Mouse (Mus musculus) heart, postnatal 10 days (tissue): ENCODE results near the gene Gm10665. TPM values are rescaled to one million over a fixed set of nuclear protein-coding genes. Genes with fewer than 3 reads are reported as not detected.
"Not testable (repeated sequence)": the region's sequence is repeated elsewhere in the genome, so short reads cannot be mapped to it uniquely, and the experiment has no call there.

Experiments
- DNase-seq, 2 experiments: peaks; one replicate each; pipeline ENCODE4 v3.0.0; 2021
- intact Hi-C: fragments of 180-260 bp; cut with DNase I; formaldehyde crosslinking; loops from one replicate; pipeline ENCODE4 v1.15.1; 2025
- total RNA-seq, 2 experiments: library from RNA; stranded (reverse); gene quantifications; 2 replicates each; pipeline ENCODE4 v1.2.3; 2021

The Gm10665 gene
- total RNA-seq = not detected

GRCm38 (mm10) chr7:22463975-22464374, at the start of gene Gm10665:
TSS of gene Gm10665 (minus strand) at chr7:22464075.
- intact Hi-C loops, DNase-seq: not testable (repeated sequence)

- DNase-seq, intact Hi-C loops: not testable (repeated sequence)
These were observed 35.7 kb upstream of the Gm10665 start, which contains the start of gene Vmn1r151 for GRCm38 (mm10) chr7:22499578-22499977. TSS of gene Vmn1r151 (minus strand) at chr7:22499678.

- DNase-seq, intact Hi-C loops: not testable (repeated sequence)
These were observed 25.7 kb downstream of the Gm10665 start, which contains the start of gene Vmn1r149 for GRCm38 (mm10) chr7:22438129-22438528. TSS of gene Vmn1r149 (minus strand) at chr7:22438229.

GRCm38 (mm10) chr7:22413283-22413682, 50.6 kb downstream of the Gm10665 start, which contains the start of gene Vmn1r148:
TSS of gene Vmn1r148 (plus strand) at chr7:22413583.
- DNase-seq, intact Hi-C loops: not testable (repeated sequence)

Other genes starting within 250 kb of the Gm10665 start
- gene Gm8453, start 234.6 kb downstream of the Gm10665 start, total RNA-seq = not detected
- gene Gm4187, start 134.4 kb downstream of the Gm10665 start, total RNA-seq = not detected
- not detected for gene Gm8660, start 93.0 kb downstream of the Gm10665 start, total RNA-seq
- not detected for gene Vmn1r148, start 50.5 kb downstream of the Gm10665 start, total RNA-seq
- not detected for gene Vmn1r149, start 25.8 kb downstream of the Gm10665 start, total RNA-seq
- gene Vmn1r151, start 35.6 kb upstream of the Gm10665 start, total RNA-seq = not detected
- not detected for gene Vmn1r152, start 58.9 kb upstream of the Gm10665 start, total RNA-seq
- not detected for gene Gm8677, start 70.8 kb upstream of the Gm10665 start, total RNA-seq
- gene Gm4201, start 101.3 kb upstream of the Gm10665 start, total RNA-seq = not detected
- not detected for gene Gm4565, start 124.1 kb upstream of the Gm10665 start, total RNA-seq
- not detected for gene Vmn1r155, start 193.9 kb upstream of the Gm10665 start, total RNA-seq
- gene Gm8693, start 228.2 kb upstream of the Gm10665 start, total RNA-seq = not detected